Mouse (Mus musculus): ENCODE measurements around the gene Ppp1r21.

GRCm38 (mm10) chr17:88494121-88494771 lies 35.7 kb upstream of the Ppp1r21 start:
- TF ChIP-seq GATA1 (IDR thresholded peaks at IDR 0.05; ENCODE audit: low read length) (no peak), TAL1 (IDR thresholded peaks at IDR 0.05; ENCODE audit: low read length) (no peak)

All from erythroblast, embryonic 14.5 days (primary cell).